Mouse (Mus musculus): ENCODE data around the gene H2-DMb2. TPM values are rescaled to one million over a fixed set of nuclear protein-coding genes. Genes with fewer than 3 reads are reported as not detected.

The H2-DMb2 gene
- polyA plus RNA-seq, 1 experiment from 2014 or later = 1.0 TPM

GRCm38 (mm10) chr17:34128264-34128937 lies 14.7 kb upstream of the H2-DMb2 start:
- peak overlapping the region; percentile 12 for H3K4me3 ChIP-seq
- 0 out of 2 replicates have a peak overlapping the region, but pooled peaks have one; percentile 3 for H3K9ac ChIP-seq (replicated peaks)
- peak overlapping the region; percentile 60 for H3K27ac ChIP-seq (replicated peaks)
- H3K36me3 ChIP-seq = no peaks in the 10 kb centered on the region
- peaks cover 38% of the 10 kb centered on the region for H3K4me1 ChIP-seq
- H3K27me3 ChIP-seq = no peaks in the 10 kb centered on the region
- H3K4me2 ChIP-seq (replicated peaks) = peak overlapping the region; percentile 26
- ATAC-seq (replicated peaks) = 0 out of 2 replicates have a peak, but pooled peaks have one; percentile 57
- no peaks in the 10 kb centered on the region for H3K9me3 ChIP-seq
- 22% methylated on average over 13 of the region's 13 CpGs for WGBS

DNA sequence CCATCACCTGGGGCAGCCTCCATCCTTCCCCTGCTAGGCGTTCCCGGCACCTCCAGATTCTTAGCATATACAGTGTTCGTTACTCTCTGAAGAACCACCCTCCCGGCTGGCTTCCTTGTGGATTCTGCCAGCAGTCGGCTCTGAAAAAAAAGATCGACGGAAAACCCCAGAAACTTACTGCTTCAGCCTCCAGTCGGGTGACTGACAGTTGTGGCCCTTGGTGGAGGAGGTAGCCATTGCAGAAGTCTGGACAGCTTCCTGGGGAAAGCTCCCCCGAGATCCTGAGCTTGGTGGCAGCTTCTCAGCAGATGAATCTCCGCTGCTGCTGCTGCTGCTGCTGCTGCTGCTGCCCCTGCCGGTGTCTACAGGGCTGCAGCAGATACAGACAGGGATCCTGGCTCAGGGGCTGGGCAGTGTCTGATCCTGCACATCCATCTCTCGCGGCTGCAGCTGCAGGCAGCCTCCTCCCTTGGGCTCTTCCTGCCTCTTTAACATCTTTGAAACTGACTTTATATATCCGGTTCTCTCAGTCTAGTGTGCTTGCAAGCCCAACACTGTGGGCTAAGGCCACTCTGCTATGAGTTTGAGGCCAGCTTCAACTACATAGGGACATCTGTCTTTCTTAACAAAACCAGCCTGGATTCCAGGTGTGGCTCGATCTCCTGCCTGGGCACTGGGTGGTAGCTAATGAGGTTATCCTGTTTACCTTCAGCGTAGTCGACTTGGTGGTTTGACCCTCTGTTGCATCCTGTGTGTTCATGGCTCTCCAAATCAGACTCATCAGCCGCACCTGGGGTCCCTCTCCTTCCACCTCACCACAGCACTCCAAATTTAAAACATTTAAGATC lies 13.9 kb upstream of the H2-DMb2 start:
- peak overlapping the region; percentile 12 for H3K4me3 ChIP-seq
- H3K27me3 ChIP-seq = no peaks in the 10 kb centered on the region
- H3K36me3 ChIP-seq = no peaks in the 10 kb centered on the region
- WGBS = 21% methylated on average over 18 of the region's 18 CpGs
- H3K9me3 ChIP-seq = no peaks in the 10 kb centered on the region
- peak overlapping the region; percentile 60 for H3K27ac ChIP-seq (replicated peaks)
- 0 out of 2 replicates have a peak overlapping the region, but pooled peaks have one; percentile 3 for H3K9ac ChIP-seq (replicated peaks)
- peak; percentile 18; the same call in 1 of the 2 replicates for ATAC-seq (replicated peaks)
- peaks cover 30% of the 10 kb centered on the region for H3K4me1 ChIP-seq
- H3K4me2 ChIP-seq (replicated peaks) = peak overlapping the region; percentile 26

DNA sequence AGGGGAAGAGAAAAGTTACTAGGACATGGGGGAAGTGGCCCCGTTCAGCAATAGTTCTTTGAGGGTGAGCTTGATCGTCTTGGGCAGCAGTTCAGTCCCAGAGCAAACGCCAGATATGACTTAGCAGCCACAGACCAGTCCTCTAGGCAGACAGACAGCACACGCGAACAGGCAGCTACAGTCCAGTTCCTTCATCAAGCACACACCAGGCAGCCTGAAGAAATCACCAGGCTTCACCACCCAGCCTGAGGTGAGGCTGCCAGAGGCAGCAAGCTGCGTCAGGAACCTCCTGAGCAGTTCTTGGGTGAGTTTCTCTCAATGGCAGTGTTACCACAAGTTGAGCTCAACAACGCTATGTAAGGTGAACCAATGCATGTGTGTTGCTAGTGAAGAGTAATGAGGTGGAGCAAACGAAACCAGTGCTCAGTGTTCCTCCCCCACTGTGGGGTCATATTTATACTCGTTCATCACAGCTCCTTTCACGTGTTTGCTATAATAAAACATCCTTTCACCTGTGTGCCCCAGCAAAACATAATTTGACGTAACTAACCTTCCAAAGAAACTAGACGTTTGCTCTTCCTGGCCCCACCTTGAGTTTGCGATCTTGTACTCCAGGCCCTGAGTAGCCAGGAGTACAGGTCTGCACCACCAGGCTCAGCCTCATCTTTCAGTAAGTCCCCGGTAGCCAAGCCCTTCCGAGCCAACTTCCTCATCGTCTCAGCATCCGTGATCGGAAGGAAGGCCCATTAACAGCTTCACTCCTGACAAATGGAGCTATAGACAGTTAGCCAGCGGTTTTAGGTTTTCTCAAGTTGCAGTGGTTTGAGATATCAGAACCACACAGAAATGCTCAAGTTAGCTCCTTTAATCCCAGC lies 12.8 kb upstream of the H2-DMb2 start:
- no peak overlapping the region for H3K9ac ChIP-seq (replicated peaks)
- no peaks in the 10 kb centered on the region for H3K36me3 ChIP-seq
- H3K4me1 ChIP-seq = peaks cover 24% of the 10 kb centered on the region
- no peak overlapping the region for H3K4me3 ChIP-seq
- H3K9me3 ChIP-seq = no peaks in the 10 kb centered on the region
- no peaks in the 10 kb centered on the region for H3K27me3 ChIP-seq
- no peak for ATAC-seq (replicated peaks)
- H3K27ac ChIP-seq (replicated peaks) = no peak overlapping the region
- 85% methylated on average over 19 of the region's 19 CpGs for WGBS
- H3K4me2 ChIP-seq (replicated peaks) = no peak overlapping the region

DNA sequence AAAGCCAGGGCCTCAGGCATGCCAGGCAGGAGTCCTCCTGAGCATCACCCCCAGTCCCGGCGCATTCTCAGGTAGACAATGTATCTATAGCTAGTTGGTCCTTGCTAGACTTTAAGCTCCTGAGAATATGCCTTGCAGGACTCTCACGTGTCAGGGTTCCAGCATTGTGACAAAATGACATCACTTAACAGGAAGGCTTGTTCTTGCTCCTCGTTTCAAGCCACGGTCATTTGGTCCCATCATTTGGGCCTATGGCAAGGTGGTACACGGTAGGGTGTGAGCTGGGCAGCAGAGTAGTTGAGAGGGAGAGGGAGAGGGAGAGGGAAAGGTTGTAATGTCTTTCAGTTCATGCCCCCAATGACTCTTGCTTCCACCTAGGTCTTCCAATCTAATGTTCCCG lies 11.2 kb upstream of the H2-DMb2 start:
- Histone ChIP-seq H3K4me2 (replicated peaks) (no peak overlapping the region), H3K9ac (replicated peaks) (no peak overlapping the region), H3K27ac (replicated peaks) (no peak overlapping the region), H3K36me3 (no peaks in the 10 kb centered on the region), H3K9me3 (no peaks in the 10 kb centered on the region), H3K27me3 (no peaks in the 10 kb centered on the region; the same call in 1 of the 2 replicates), H3K4me1 (peaks cover 29% of the 10 kb centered on the region), H3K4me3 (no peak overlapping the region)
- WGBS = 75% methylated on average over 7 of the region's 7 CpGs
- ATAC-seq (replicated peaks) = no peak

- Histone ChIP-seq H3K9ac (replicated peaks) (no peak overlapping the region), H3K4me2 (replicated peaks) (no peak overlapping the region), H3K27me3 (peaks cover 6% of the 10 kb centered on the region; the same call in 1 of the 2 replicates), H3K36me3 (no peaks in the 10 kb centered on the region), H3K9me3 (no peaks in the 10 kb centered on the region), H3K4me3 (no peak overlapping the region), H3K4me1 (peaks cover 16% of the 10 kb centered on the region), H3K27ac (replicated peaks) (no peak overlapping the region)
- 87% methylated on average over 11 of the region's 11 CpGs for WGBS
- ATAC-seq (replicated peaks) = no peak
Observed at GRCm38 (mm10) chr17:34133289-34133688, 9.8 kb upstream of the H2-DMb2 start.

GRCm38 (mm10) chr17:34134451-34134850 lies 8.7 kb upstream of the H2-DMb2 start:
- no peak; the same call in 1 of the 2 replicates for ATAC-seq (replicated peaks)
- Histone ChIP-seq H3K27me3 (peaks cover 17% of the 10 kb centered on the region; the same call in 1 of the 2 replicates), H3K9me3 (no peaks in the 10 kb centered on the region), H3K4me1 (peaks cover 9% of the 10 kb centered on the region), H3K4me2 (replicated peaks) (no peak overlapping the region), H3K27ac (replicated peaks) (no peak overlapping the region), H3K9ac (replicated peaks) (no peak overlapping the region), H3K4me3 (no peak overlapping the region), H3K36me3 (no peaks in the 10 kb centered on the region)
- 93% methylated on average over 3 of the region's 3 CpGs for WGBS

- no peaks in the 10 kb centered on the region for H3K36me3 ChIP-seq
- H3K4me3 ChIP-seq = peak overlapping the region; percentile 38
- H3K27ac ChIP-seq (replicated peaks) = no peak overlapping the region; the same call in 1 of the 2 replicates
- no peaks in the 10 kb centered on the region for H3K9me3 ChIP-seq
- H3K4me1 ChIP-seq = peaks cover 17% of the 10 kb centered on the region
- 7% methylated on average over 31 of the region's 31 CpGs for WGBS
- ATAC-seq (replicated peaks) = peak; percentile 97
- H3K9ac ChIP-seq (replicated peaks) = no peak overlapping the region
- H3K4me2 ChIP-seq (replicated peaks) = peak overlapping the region; percentile 68
- peaks cover 28% of the 10 kb centered on the region; the same call in 1 of the 2 replicates for H3K27me3 ChIP-seq
Observed at GRCm38 (mm10) chr17:34135297-34136224, 7.5 kb upstream of the H2-DMb2 start.

DNA sequence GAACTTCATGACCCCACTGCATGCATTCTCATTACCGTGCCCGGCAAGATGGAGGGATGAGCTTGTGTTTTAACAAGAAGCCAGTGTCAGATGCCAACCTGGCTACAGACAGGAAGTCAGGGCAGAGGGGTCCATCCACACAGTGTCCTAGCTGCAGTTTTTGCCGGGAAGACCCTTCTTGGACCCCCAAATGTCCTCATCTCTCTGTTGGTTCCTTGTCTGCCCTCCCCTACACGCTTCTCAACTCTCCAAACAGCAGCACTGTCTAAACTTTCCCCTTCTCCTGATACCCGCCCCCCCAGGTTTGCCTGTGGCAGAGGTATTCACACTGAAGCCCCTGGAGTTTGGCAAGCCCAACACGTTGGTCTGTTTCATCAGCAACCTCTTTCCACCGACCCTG lies 5.5 kb upstream of the H2-DMb2 start:
- Histone ChIP-seq H3K27ac (replicated peaks) (no peak overlapping the region), H3K9me3 (no peaks in the 10 kb centered on the region), H3K4me1 (peaks cover 17% of the 10 kb centered on the region), H3K27me3 (peaks cover 35% of the 10 kb centered on the region), H3K9ac (replicated peaks) (no peak overlapping the region), H3K4me3 (no peak overlapping the region), H3K36me3 (no peaks in the 10 kb centered on the region), H3K4me2 (replicated peaks) (no peak overlapping the region)
- ATAC-seq (replicated peaks) = no peak
- WGBS = 81% methylated on average over 7 of the region's 7 CpGs

GRCm38 (mm10) chr17:34138655-34139054 lies 4.5 kb upstream of the H2-DMb2 start:
- no peak for ATAC-seq (replicated peaks)
- Histone ChIP-seq H3K4me1 (peaks cover 17% of the 10 kb centered on the region), H3K9ac (replicated peaks) (no peak overlapping the region), H3K4me2 (replicated peaks) (no peak overlapping the region), H3K36me3 (no peaks in the 10 kb centered on the region), H3K27me3 (peaks cover 35% of the 10 kb centered on the region), H3K27ac (replicated peaks) (no peak overlapping the region), H3K9me3 (no peaks in the 10 kb centered on the region), H3K4me3 (no peak overlapping the region)
- WGBS = 78% methylated on average over 7 of the region's 7 CpGs

- Histone ChIP-seq H3K27me3 (peaks cover 35% of the 10 kb centered on the region), H3K4me1 (peaks cover 17% of the 10 kb centered on the region), H3K27ac (replicated peaks) (no peak overlapping the region), H3K36me3 (no peaks in the 10 kb centered on the region), H3K4me3 (peak overlapping the region; percentile 12; the same call in 1 of the 2 replicates), H3K4me2 (replicated peaks) (peak overlapping the region; percentile 36), H3K9ac (replicated peaks) (0 out of 2 replicates have a peak overlapping the region, but pooled peaks have one; percentile 4), H3K9me3 (no peaks in the 10 kb centered on the region)
- no peak for ATAC-seq (replicated peaks)
- 1% methylated on average over 16 of the region's 16 CpGs for WGBS
Observed at GRCm38 (mm10) chr17:34139416-34139815, 3.7 kb upstream of the H2-DMb2 start.

DNA sequence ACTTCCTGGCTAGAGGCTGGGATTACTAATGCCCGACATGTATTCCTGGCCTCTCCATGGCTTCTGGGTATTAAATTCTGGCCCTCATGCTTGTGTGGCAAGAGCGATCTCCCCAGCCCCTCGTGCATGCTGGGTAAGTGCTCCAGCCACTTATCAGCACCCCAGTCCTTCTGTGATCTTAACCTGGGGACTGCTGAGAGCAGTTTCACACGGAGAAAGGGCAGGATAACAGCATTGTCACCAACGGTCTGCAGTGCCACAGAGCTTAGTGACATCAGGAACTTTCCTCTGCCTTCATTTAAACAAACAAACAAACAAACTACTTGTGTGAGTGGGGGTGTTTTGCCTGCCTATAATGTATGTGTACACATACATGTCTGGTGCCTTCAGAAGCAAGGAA lies 2.9 kb upstream of the H2-DMb2 start:
- H3K27me3 ChIP-seq = peaks cover 35% of the 10 kb centered on the region
- H3K9ac ChIP-seq (replicated peaks) = no peak overlapping the region
- no peaks in the 10 kb centered on the region for H3K36me3 ChIP-seq
- H3K4me2 ChIP-seq (replicated peaks) = no peak overlapping the region
- no peak overlapping the region for H3K27ac ChIP-seq (replicated peaks)
- no peak for ATAC-seq (replicated peaks)
- peaks cover 17% of the 10 kb centered on the region for H3K4me1 ChIP-seq
- H3K9me3 ChIP-seq = no peaks in the 10 kb centered on the region
- WGBS = 17% methylated on average over 5 of the region's 5 CpGs
- H3K4me3 ChIP-seq = no peak overlapping the region
